Mouse (Mus musculus): ENCODE measurements around the gene Slc22a26.
"Not testable (repeated sequence)": the region's sequence is repeated elsewhere in the genome, so short reads cannot be mapped to it uniquely, and the experiment has no call there.

Slc22a26 gene

GRCm38 (mm10) chr19:7802571-7802970, at the start of gene Slc22a26:
Gene Slc22a26 (minus strand): TSS chr19:7802667.
- DNase-seq (ENCODE audit: low spot score), result no peak

- DNase-seq (ENCODE audit: low spot score), result no peak
Observed at GRCm38 (mm10) chr19:7829851-7830250, 27.4 kb upstream of the Slc22a26 start.

- no peak for DNase-seq (ENCODE audit: low spot score)
Observed at GRCm38 (mm10) chr19:7790571-7790970, 11.9 kb downstream of the Slc22a26 start.

DNA sequence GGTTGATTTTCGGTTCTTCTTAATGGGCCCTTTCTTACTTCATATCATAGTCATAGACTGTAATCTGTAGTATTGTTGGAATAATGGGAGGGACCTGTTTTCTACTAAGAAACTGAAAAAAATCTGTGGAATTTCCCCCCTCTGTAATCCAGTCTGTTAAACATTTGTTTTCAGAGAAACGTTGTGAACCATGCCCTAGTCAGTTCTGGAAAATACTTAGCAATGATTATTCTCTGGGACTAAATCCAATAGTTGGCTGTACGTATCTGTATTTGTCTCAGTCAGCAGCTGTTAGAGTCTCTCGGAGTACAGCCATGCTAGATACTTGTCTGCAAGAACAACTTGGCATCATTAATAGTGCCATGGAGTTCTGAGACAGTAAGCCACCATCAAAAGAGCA, 27.2 kb downstream of the Slc22a26 start:
- no peak for DNase-seq (ENCODE audit: low spot score)

GRCm38 (mm10) chr19:7766124-7766523, 36.3 kb downstream of the Slc22a26 start:
- no peak for DNase-seq (ENCODE audit: low spot score)

- no peak for DNase-seq (ENCODE audit: low spot score)
Observed at GRCm38 (mm10) chr19:7765599-7765998, 36.9 kb downstream of the Slc22a26 start.

- not testable (repeated sequence) for DNase-seq (ENCODE audit: low spot score)
Observed at GRCm38 (mm10) chr19:7753371-7753770, 49.1 kb downstream of the Slc22a26 start.
